Mouse (Mus musculus): ENCODE measurements around the gene Obscn.

DNA sequence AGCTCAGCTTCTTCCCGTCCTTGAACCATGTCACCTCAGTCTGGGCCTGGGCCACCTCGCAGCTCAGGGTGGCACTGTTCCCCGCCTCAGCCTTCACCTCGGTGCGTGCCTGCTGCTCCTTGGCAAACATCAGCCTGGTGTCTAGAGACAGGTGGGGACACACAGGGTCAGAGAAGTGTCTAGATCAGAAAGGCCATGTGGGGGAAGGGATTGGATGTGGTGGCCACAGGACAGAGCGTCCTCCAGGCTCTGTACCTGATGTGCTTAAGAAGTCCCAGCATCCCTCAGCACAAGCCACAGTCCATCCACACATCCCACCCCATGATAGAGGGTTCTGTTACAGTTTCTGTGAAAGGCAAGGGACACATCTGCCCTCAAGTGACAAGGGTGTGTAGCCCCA, 51.0 kb downstream of the Obscn start:
- TF ChIP-seq POLR2A (IDR thresholded peaks at IDR 0.05; ENCODE audit: insufficient read depth, low read depth, low read length) (no peak), EP300 (IDR thresholded peaks at IDR 0.05; ENCODE audit: insufficient read depth, low read depth, low read length) (no peak), CTCF (IDR thresholded peaks at IDR 0.05) (no peak)

All from heart, adult 2 months (tissue).